Mouse (Mus musculus): ENCODE data around the gene Samd1.

- TF ChIP-seq CTCF (IDR thresholded peaks at IDR 0.05; ENCODE audit: extremely low read depth, insufficient read depth, insufficient read length, insufficient replicate concordance) (no peak), POLR2A (IDR thresholded peaks at IDR 0.05; ENCODE audit: low read depth, low read length) (no peak)
Measured at GRCm38 (mm10) chr8:84025863-84026262, 28.4 kb downstream of the Samd1 start.
